Comparison of ENCODE assay signal across 8 mouse cellular contexts in the genomic region with DNA sequence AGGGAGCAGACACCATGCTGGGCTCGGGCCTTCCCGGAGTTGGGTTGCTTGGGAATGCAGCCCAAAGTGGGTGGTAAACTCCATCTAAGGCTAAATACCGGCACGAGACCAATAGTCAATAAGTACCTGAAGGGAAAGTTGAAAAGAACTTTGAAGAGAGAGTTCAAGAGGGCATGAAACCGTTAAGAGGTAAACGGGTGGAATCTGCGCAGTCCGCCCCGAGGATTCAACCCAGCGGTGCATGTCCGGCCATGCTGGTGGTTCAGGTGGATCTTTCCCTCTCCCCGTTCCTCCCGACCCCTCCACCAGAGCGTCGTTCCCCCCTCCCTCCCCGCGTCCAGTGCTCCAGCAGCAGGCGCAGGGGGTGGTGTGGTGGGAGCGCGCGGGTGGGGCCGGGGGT.
DNase-seq lines count a peak whose midpoint lies in the region; ATAC-seq and TF ChIP-seq lines count a peak whose summit lies in the region.

No protein-coding gene starts in this region.

- TF ChIP-seq CTCF in intestine, postnatal 0 days (IDR thresholded peaks at IDR 0.05; ENCODE audit: low read depth), result no peak
- no peak for TF ChIP-seq CTCF in lung, adult 2 months (IDR thresholded peaks at IDR 0.05; ENCODE audit: insufficient read depth, low read length)

- peak; percentile 64 for DNase-seq in CD4-positive helper T cell, adult 2 months (ENCODE audit: low read depth, low spot score)
- DNase-seq in Muller cell, postnatal 12 days (ENCODE audit: inconsistent ontology term), result peak; percentile 71
- DNase-seq in cerebellum, postnatal 36 days, result peak; percentile 27 to 61
- DNase-seq in heart, adult 18-20 months, result peak; percentile 23 to 71
- DNase-seq in lung, adult 2 months, result peak; percentile 11
- DNase-seq in layer of hippocampus, adult 9-11 months, result no peak

- no peaks in the 10 kb centered on the region for H3K4me1 ChIP-seq in intestine, postnatal 0 days (replicated peaks; ENCODE audit: control insufficient read depth, insufficient read depth, low read length)
- no peaks in the 10 kb centered on the region for H3K4me1 ChIP-seq in lung, adult 2 months (ENCODE audit: control insufficient read depth, insufficient read depth, low read length)
- H3K4me1 ChIP-seq in neural tube, embryonic 15.5 days, result no peaks in the 10 kb centered on the region

- no peak overlapping the region for H3K4me3 ChIP-seq in intestine, postnatal 0 days (ENCODE audit: low read depth, low read length)
- H3K4me3 ChIP-seq in lung, adult 2 months (replicated peaks; ENCODE audit: extremely low read depth, low read depth, low read length), result no peak overlapping the region
- H3K4me3 ChIP-seq in neural tube, embryonic 15.5 days (replicated peaks), result no peak overlapping the region

- H3K27ac ChIP-seq in intestine, postnatal 0 days (ENCODE audit: low read depth, low read length), result no peak overlapping the region
- no peak overlapping the region for H3K27ac ChIP-seq in neural tube, embryonic 15.5 days (replicated peaks)

- H3K9ac ChIP-seq in intestine, postnatal 0 days (ENCODE audit: low read depth, low read length), result no peak overlapping the region
- H3K9ac ChIP-seq in neural tube, embryonic 15.5 days (replicated peaks), result no peak overlapping the region

- 0 out of 2 replicates have a peak, but pooled peaks cover 3% of the 10 kb centered on the region for H3K9me3 ChIP-seq in intestine, postnatal 0 days (ENCODE audit: control insufficient read depth)
- H3K9me3 ChIP-seq in neural tube, embryonic 15.5 days (replicated peaks), result 0 out of 2 replicates have a peak, but pooled peaks cover 6% of the 10 kb centered on the region

- no peak overlapping the region for H3K4me2 ChIP-seq in intestine, postnatal 0 days (replicated peaks; ENCODE audit: low read depth)
- H3K4me2 ChIP-seq in neural tube, embryonic 15.5 days, result no peak overlapping the region

- peak; percentile 100 for ATAC-seq in intestine, postnatal 0 days
- ATAC-seq in neural tube, embryonic 15.5 days (ENCODE audit: low FRiP score), result peak; percentile 89

- WGBS in intestine, postnatal 0 days, result 59% methylated on average over 22 of the region's 22 CpGs
- WGBS in lung, adult 2 months, result 55% methylated on average over 22 of the region's 22 CpGs
- 55% methylated on average over 22 of the region's 22 CpGs for WGBS in neural tube, embryonic 15.5 days

- H3K36me3 ChIP-seq in intestine, postnatal 0 days (ENCODE audit: control insufficient read depth, insufficient read depth), result no peaks in the 10 kb centered on the region
- no peaks in the 10 kb centered on the region for H3K36me3 ChIP-seq in neural tube, embryonic 15.5 days

- no peak for TF ChIP-seq POLR2A in lung, adult 2 months (IDR thresholded peaks at IDR 0.05; ENCODE audit: borderline replicate concordance, extremely low read depth, low read depth, low read length)

- no peaks in the 10 kb centered on the region for H3K27me3 ChIP-seq in intestine, postnatal 0 days (replicated peaks; ENCODE audit: control insufficient read depth, insufficient read depth, low read length)
- H3K27me3 ChIP-seq in neural tube, embryonic 15.5 days (replicated peaks), result no peaks in the 10 kb centered on the region
